Mouse (Mus musculus) granulocyte monocyte progenitor cell, adult 5-6 weeks (primary cell): Measurements from ENCODE around the gene Il4ra. TPM values are rescaled to one million over a fixed set of nuclear protein-coding genes. Genes with fewer than 3 reads are reported as not detected.

ENCODE experiments used
- ATAC-seq: replicated peaks from 2 replicates; pipeline ENCODE4 v1.8.0; 2016; ENCODE audit warnings: mild to moderate bottlenecking, moderate TSS enrichment, inconsistent platforms; ENCODE audit not compliant: poor library complexity, severe bottlenecking
- total RNA-seq, 2 experiments: library from RNA; stranded (forward) in 1 of 2; stranded (reverse) in 1 of 2; fragments of 200-712, 200-1000 nt in 1 of 2; fragments of >200 nt in 1 of 2; fragmentation: Nextera tagmentation in 1 of 2; gene quantifications; 2 replicates each; pipeline ENCODE4 v1.2.3; 2014 to 2017

Gene Il4ra
- total RNA-seq, 2 experiments from 2014 or later: 13.6 to 22.6 TPM

- peak; percentile 80 for ATAC-seq
These were observed 41.9 kb downstream of the Il4ra start for GRCm38 (mm10) chr7:125593831-125594230.

- peak; percentile 47 for ATAC-seq
These were observed 44.5 kb downstream of the Il4ra start for GRCm38 (mm10) chr7:125596406-125596805.

GRCm38 (mm10) chr7:125597083-125597482 is 45.2 kb downstream of the Il4ra start:
- ATAC-seq: peak; percentile 40

- no peak for ATAC-seq
These were observed 45.8 kb downstream of the Il4ra start for GRCm38 (mm10) chr7:125597516-125598347.

GRCm38 (mm10) chr7:125599373-125599973 is 47.6 kb downstream of the Il4ra start:
- ATAC-seq: peak; percentile 37

- ATAC-seq: no peak
These were observed 48.2 kb downstream of the Il4ra start for GRCm38 (mm10) chr7:125600136-125600535.

GRCm38 (mm10) chr7:125600612-125601279 is 48.8 kb downstream of the Il4ra start:
- peak; percentile 37 for ATAC-seq

- no peak for ATAC-seq
These were observed 49.4 kb downstream of the Il4ra start for GRCm38 (mm10) chr7:125601280-125601670.

DNA sequence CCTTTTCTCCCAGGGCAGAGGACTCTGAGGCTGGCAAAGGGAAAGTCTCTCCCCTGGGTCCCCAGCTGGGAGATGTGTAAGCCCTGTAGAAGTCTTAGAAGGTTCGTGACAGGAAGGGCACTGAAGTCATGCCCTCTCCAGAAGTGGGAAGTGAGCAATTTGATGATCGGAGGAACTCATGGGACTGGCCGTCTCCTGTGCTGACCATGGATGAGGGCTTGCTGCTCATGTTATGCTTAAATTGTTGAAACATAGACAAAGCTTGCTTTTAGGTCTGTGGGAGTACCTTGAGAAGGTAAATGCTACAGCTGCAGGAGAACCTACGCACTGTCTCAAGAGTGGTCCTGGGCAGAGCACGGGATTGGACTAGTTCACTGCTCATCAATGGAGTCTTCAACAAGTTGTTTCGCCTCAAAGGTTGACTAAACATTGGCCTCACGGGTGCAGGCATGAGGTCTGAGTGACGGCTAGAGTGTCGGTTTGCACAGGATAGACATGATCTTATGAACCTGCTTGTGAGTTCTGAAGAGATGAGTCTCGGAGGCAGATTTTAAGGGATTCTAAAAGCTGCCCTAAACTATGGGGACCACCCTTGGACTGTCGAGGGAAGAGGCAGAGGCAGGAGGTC is 50.0 kb downstream of the Il4ra start:
- peak; percentile 36 for ATAC-seq

DNA sequence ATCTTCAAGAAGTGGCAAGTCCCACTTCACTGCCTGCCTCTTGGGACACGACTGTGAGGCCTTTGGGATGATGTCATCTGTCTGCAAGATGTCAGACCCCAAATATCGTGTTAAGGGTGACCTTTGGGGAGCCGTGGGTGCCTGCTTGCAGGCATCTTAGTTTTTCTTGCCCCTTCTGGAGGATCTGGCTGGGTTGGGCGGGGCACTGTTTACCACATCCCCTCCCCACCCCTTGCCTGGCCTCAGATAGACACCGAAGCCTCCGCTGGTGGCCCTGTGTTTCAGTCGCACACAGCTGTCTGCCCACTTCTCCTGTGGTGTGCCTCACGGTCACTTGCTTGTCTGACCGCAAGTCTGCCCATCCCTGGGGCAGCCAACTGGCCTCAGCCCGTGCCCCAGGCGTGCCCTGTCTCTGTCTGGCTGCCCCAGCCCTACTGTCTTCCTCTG is 51.3 kb downstream of the Il4ra start, which contains the start of gene Il21r:
Gene Il21r (plus strand): TSS at position 245 of the 447 bp plus-strand sequence.
- peak; percentile 67 for ATAC-seq

DNA sequence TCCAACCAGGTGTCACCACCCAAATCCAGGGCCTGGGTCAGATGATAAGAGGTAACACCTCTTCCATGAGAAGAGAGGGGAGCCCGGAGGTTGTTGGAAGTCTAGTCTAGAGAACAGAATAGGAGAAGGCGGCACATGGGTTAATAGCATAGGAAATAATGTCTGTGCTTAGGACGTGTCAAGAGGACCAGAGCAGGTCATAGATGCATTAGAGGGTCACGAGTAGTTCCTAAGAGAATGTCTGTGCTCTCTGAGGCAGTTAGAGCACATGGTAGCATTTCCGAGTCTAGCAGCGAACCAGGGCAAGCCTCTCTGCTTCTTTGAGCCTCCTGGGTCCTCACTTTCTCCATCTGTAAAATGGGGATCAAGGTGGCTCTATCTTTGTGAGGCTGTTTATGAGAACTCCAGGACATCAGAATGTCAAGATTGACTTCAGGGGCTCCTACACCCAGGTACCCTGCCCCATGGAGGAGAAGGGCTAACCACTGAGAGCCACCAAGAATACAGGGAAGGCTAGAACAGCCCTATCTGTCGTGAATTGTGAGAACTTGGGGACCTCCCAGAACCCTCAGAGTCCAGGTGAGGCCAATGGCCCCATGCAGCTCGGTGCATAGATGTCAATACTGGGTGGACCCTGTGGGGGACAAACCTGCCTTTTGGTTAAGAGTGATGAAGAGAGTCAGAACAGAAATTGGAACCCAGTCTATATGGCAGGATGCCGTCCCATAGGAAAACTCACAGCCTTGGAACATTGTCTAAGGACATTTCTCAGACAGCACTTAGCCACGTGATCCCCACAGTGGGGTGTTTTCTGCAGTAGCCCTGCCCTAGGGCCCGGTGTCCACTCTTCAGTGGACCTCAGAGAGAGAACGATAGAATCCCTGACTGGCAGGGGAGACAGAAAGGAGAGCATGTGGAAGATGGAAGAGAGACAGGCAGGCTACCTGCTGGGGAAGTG is 52.7 kb downstream of the Il4ra start:
- no peak for ATAC-seq

DNA sequence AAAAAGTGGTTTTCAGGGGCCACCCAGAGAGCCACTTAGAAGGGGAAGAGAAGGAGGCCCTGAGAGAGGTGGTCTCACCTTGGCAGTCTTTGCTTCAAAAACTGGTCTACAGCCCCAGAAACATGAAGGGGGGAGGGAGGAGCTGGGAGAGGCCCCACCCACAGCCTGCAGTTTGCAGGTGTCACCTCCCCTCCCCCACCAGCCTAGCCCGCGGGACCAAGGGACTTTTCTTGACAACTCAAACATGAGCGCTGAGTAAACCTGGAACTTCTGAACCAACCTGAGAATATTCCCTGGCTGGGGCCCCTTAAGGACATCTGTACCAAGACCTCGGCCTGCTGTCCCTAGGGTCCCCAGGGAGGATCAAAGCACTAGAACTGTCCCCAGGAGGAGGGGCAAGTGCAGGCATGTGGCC is 53.8 kb downstream of the Il4ra start:
- ATAC-seq: no peak

DNA sequence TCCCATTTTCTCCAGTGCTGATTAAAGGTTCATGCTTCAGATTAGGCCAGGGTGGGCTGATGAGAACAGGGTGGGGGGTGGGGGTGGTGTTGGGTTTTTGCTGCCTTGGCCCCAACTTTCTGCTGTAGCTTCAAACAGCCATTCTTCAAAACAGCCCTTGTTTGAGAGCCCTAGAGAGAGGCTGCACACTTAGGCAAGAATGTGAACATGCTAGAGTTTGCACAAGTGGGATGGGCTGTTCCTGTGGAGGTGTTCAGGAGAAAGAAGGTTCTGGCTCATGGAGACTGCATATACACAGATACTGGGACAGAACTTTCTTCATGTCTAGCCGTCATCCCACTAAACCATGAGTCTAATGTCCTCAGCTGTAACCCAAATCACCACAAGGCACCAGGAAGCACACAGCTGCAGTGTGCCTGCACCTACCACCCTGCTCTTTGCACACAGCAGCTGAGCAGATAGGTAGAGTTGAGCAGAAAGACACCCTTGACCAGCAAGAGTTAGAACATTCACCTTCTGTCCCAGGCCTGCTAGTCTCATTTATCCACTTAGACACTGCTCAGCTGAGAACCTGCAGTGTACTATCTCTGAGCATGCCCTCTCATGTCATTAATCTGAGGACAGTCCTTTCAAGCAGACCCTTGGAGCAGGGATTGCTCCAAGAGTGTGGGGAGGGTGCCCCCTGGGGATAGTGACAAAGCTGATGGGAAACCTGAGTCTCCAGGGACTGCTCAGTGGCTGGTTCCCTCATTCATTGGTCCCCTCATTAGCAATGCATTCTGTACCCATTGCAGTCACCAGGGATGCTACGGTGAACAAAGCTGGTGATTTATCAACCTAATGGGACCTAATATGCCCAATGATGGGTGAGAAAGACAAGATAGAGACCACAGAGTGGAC is 54.6 kb downstream of the Il4ra start:
- ATAC-seq: no peak

DNA sequence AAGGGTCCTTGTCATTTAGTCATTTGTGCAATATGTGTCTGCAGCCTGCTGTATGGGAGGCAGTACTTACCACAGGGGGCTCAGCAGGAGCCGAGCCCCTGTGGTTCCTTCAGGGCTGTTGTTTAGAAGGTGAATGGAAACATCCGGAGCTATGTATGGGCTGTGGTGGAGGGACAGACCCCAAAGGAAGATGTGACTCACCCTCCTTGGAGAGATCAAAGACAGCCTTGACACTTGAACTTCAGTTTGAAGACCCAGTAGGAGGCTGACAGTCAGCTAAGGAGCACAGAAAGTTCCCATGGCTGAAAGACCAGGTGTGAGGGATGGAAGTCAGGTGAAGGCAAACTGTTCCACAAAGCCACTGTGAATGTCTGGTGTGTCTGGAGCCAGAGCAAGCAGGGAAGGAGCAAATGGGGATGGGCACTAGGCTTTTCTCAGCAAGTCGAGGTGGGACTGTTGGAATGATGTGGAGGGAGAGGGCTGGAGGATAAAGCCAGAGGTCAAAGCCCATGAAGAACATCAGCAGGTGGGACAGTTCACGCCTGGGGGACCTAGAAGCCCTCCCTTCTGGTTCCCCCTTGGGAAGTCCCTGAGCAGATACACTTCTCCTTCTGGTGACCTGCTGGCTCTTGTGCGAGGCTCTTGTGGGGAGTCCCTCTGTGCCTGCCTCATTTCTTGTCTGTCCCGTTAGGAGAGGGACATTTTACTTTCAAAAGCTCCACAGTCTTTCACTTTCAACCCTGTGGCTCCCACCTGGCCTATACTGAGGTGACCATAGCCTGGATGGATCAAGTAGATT is 55.7 kb downstream of the Il4ra start:
- ATAC-seq: peak; percentile 44; the same call in 1 of the 2 replicates

- ATAC-seq: no peak
These were observed 56.3 kb downstream of the Il4ra start for GRCm38 (mm10) chr7:125608183-125608688.

- ATAC-seq: peak; percentile 96
These were observed 61.7 kb downstream of the Il4ra start for GRCm38 (mm10) chr7:125613579-125613978.

DNA sequence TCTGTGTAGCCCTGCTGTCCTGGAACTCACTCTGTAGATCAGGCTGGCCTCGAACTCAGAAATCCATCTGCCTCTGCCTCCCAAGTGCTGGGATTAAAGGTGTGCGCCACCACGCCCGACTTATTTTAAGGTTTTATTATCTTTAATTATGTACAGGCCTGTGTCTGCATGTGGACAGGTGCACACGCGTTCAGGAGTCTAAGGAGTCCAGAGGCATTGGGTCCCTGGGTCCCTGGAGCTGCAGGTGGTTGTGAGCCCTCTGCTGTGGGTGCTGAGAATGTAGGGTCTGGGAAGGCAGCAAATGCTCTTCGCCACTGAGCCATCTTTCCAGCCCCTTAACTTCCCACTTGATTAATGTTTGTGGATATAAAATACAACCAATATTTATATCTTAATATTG is 63.5 kb downstream of the Il4ra start:
- ATAC-seq: no peak
